Mouse (Mus musculus): ENCODE results near the gene C2cd4b. TPM values are rescaled to one million over a fixed set of nuclear protein-coding genes. Genes with fewer than 3 reads are reported as not detected.
"Not testable (repeated sequence)": the region's sequence is repeated elsewhere in the genome, so short reads cannot be mapped to it uniquely, and the experiment has no call there.

Gene C2cd4b
- polyA plus RNA-seq, 1 experiment from 2014 or later: 2.0 TPM

GRCm38 (mm10) chr9:67733716-67734115 lies 25.5 kb upstream of the C2cd4b start:
- no peak overlapping the region for H3K9ac ChIP-seq (ENCODE audit: low read depth, low read length)
- no peaks in the 10 kb centered on the region for H3K36me3 ChIP-seq (ENCODE audit: control insufficient read depth, insufficient read depth, low read length)
- H3K4me1 ChIP-seq (ENCODE audit: control insufficient read depth, insufficient read depth, low read length): no peaks in the 10 kb centered on the region
- no peak overlapping the region for H3K4me3 ChIP-seq (ENCODE audit: low read depth, low read length)
- H3K9me3 ChIP-seq (replicated peaks; ENCODE audit: control insufficient read depth, low read length): no peaks in the 10 kb centered on the region
- no peak for ATAC-seq (replicated peaks; ENCODE audit: insufficient number of reproducible peaks, low FRiP score, low TSS enrichment)
- no peak overlapping the region for H3K4me2 ChIP-seq
- no peaks in the 10 kb centered on the region for H3K27me3 ChIP-seq (ENCODE audit: control insufficient read depth, insufficient read depth, low read length)
- WGBS (ENCODE audit: insufficient replicate concordance): 93% methylated on average over 15 of the region's 15 CpGs
- no peak overlapping the region for H3K27ac ChIP-seq (ENCODE audit: low read depth, low read length)

- Histone ChIP-seq H3K4me2 (no peak overlapping the region), H3K9me3 (replicated peaks; ENCODE audit: control insufficient read depth, low read length) (no peaks in the 10 kb centered on the region), H3K9ac (ENCODE audit: low read depth, low read length) (no peak overlapping the region), H3K36me3 (ENCODE audit: control insufficient read depth, insufficient read depth, low read length) (no peaks in the 10 kb centered on the region), H3K4me1 (ENCODE audit: control insufficient read depth, insufficient read depth, low read length) (no peaks in the 10 kb centered on the region), H3K27me3 (ENCODE audit: control insufficient read depth, insufficient read depth, low read length) (0 out of 2 replicates have a peak, but pooled peaks cover 2% of the 10 kb centered on the region), H3K4me3 (ENCODE audit: low read depth, low read length) (no peak overlapping the region), H3K27ac (ENCODE audit: low read depth, low read length) (no peak overlapping the region)
- WGBS (ENCODE audit: insufficient replicate concordance): 48% methylated on average over 11 of the region's 11 CpGs
- ATAC-seq (replicated peaks; ENCODE audit: insufficient number of reproducible peaks, low FRiP score, low TSS enrichment): no peak
Observed at GRCm38 (mm10) chr9:67735426-67735825, 23.8 kb upstream of the C2cd4b start.

- H3K9me3 ChIP-seq (replicated peaks; ENCODE audit: control insufficient read depth, low read length): no peaks in the 10 kb centered on the region
- 0 out of 2 replicates have a peak, but pooled peaks cover 2% of the 10 kb centered on the region for H3K27me3 ChIP-seq (ENCODE audit: control insufficient read depth, insufficient read depth, low read length)
- H3K9ac ChIP-seq (ENCODE audit: low read depth, low read length): no peak overlapping the region
- ATAC-seq (replicated peaks; ENCODE audit: insufficient number of reproducible peaks, low FRiP score, low TSS enrichment): no peak
- no peaks in the 10 kb centered on the region for H3K36me3 ChIP-seq (ENCODE audit: control insufficient read depth, insufficient read depth, low read length)
- H3K4me2 ChIP-seq: no peak overlapping the region
- H3K4me3 ChIP-seq (ENCODE audit: low read depth, low read length): no peak overlapping the region
- no peaks in the 10 kb centered on the region for H3K4me1 ChIP-seq (ENCODE audit: control insufficient read depth, insufficient read depth, low read length)
- no peak overlapping the region for H3K27ac ChIP-seq (ENCODE audit: low read depth, low read length)
- 85% methylated on average over 2 of the region's 2 CpGs for WGBS (ENCODE audit: insufficient replicate concordance)
Observed at GRCm38 (mm10) chr9:67741256-67741655, 18.0 kb upstream of the C2cd4b start.

GRCm38 (mm10) chr9:67753411-67754182 lies 5.6 kb upstream of the C2cd4b start:
- no peak for ATAC-seq (replicated peaks; ENCODE audit: insufficient number of reproducible peaks, low FRiP score, low TSS enrichment)
- WGBS (ENCODE audit: insufficient replicate concordance): 77% methylated on average over 16 of the region's 16 CpGs
- no peak overlapping the region for H3K4me3 ChIP-seq (ENCODE audit: low read depth, low read length)
- H3K27ac ChIP-seq (ENCODE audit: low read depth, low read length): no peak overlapping the region
- no peaks in the 10 kb centered on the region for H3K27me3 ChIP-seq (ENCODE audit: control insufficient read depth, insufficient read depth, low read length)
- no peaks in the 10 kb centered on the region for H3K9me3 ChIP-seq (replicated peaks; ENCODE audit: control insufficient read depth, low read length)
- no peak overlapping the region for H3K4me2 ChIP-seq
- H3K36me3 ChIP-seq (ENCODE audit: control insufficient read depth, insufficient read depth, low read length): no peaks in the 10 kb centered on the region
- no peaks in the 10 kb centered on the region; the same call in 1 of the 2 replicates for H3K4me1 ChIP-seq (ENCODE audit: control insufficient read depth, insufficient read depth, low read length)
- no peak overlapping the region for H3K9ac ChIP-seq (ENCODE audit: low read depth, low read length)

- H3K4me1 ChIP-seq (ENCODE audit: control insufficient read depth, insufficient read depth, low read length): no peaks in the 10 kb centered on the region; the same call in 1 of the 2 replicates
- H3K36me3 ChIP-seq (ENCODE audit: control insufficient read depth, insufficient read depth, low read length): no peaks in the 10 kb centered on the region
- no peak overlapping the region for H3K9ac ChIP-seq (ENCODE audit: low read depth, low read length)
- no peak for ATAC-seq (replicated peaks; ENCODE audit: insufficient number of reproducible peaks, low FRiP score, low TSS enrichment)
- H3K4me2 ChIP-seq: no peak overlapping the region
- H3K9me3 ChIP-seq (replicated peaks; ENCODE audit: control insufficient read depth, low read length): no peaks in the 10 kb centered on the region
- no peak overlapping the region for H3K27ac ChIP-seq (ENCODE audit: low read depth, low read length)
- no peak overlapping the region for H3K4me3 ChIP-seq (ENCODE audit: low read depth, low read length)
- H3K27me3 ChIP-seq (ENCODE audit: control insufficient read depth, insufficient read depth, low read length): peaks cover 8% of the 10 kb centered on the region; the same call in 1 of the 2 replicates
- 66% methylated on average over 3 of the region's 3 CpGs for WGBS (ENCODE audit: insufficient replicate concordance)
Observed at GRCm38 (mm10) chr9:67754713-67755112, 4.5 kb upstream of the C2cd4b start.

- Histone ChIP-seq H3K27me3 (ENCODE audit: control insufficient read depth, insufficient read depth, low read length) (peaks cover 17% of the 10 kb centered on the region; the same call in 1 of the 2 replicates), H3K36me3 (ENCODE audit: control insufficient read depth, insufficient read depth, low read length) (no peaks in the 10 kb centered on the region), H3K27ac (ENCODE audit: low read depth, low read length) (no peak overlapping the region), H3K4me2 (peak overlapping the region; percentile 89), H3K4me1 (ENCODE audit: control insufficient read depth, insufficient read depth, low read length) (no peaks in the 10 kb centered on the region), H3K9me3 (replicated peaks; ENCODE audit: control insufficient read depth, low read length) (peaks cover 4% of the 10 kb centered on the region; the same call in 1 of the 2 replicates), H3K4me3 (ENCODE audit: low read depth, low read length) (peak overlapping the region; percentile 66; the same call in 1 of the 2 replicates), H3K9ac (ENCODE audit: low read depth, low read length) (no peak overlapping the region)
- ATAC-seq (replicated peaks; ENCODE audit: insufficient number of reproducible peaks, low FRiP score, low TSS enrichment): no peak
- WGBS (ENCODE audit: insufficient replicate concordance): 5% methylated on average over 9 of the region's 9 CpGs
Observed at GRCm38 (mm10) chr9:67758686-67759085, 551 bp upstream of the C2cd4b start.

DNA sequence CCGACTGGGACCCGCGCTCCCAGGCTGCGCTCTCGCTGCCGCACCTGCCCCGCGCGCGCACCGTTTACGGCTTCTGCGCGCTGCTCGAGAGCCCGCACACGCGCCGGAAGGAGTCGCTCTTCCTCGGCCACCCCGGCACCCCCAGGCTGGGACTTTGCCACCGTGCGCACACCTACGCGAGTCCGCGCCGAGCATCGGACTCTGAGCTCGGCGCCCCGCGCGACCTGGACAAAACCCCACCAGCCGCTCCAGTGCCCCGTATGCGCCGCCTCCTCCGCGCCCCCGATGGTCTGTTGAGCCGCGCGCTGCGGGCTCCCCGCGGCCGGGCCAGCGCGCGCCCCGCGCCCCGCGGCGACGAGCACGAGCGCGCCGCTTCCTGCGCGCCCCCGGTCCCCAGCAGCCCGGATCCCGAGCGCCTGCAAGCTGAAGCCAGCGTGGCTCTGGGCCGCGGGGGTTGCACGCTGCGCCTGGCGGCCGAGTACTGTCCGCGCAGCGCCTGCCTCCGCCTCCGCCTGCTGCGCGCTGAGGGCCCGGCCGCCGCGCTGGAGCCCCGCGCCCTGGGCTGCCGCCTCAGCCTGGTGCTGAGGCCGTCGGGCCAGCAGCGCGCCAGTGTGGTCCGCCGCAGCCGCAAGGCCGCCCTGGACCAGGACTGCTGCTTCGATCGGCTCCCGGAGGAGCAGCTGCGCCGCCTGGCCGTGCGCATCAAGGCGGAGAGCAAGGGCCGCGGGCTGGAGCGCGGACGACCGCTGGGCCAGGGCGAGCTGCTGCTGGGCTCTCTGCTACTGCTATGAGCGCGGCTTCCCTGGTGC lies 923 bp downstream of the C2cd4b start:
- H3K9me3 ChIP-seq (replicated peaks; ENCODE audit: control insufficient read depth, low read length); H3K36me3 ChIP-seq (ENCODE audit: control insufficient read depth, insufficient read depth, low read length); H3K4me1 ChIP-seq (ENCODE audit: control insufficient read depth, insufficient read depth, low read length): not testable (repeated sequence)
- H3K4me3 ChIP-seq (ENCODE audit: low read depth, low read length): peak overlapping the region; percentile 66
- H3K4me2 ChIP-seq: peak overlapping the region; percentile 89
- WGBS (ENCODE audit: insufficient replicate concordance): 1% methylated on average over 69 of the region's 114 CpGs
- ATAC-seq (replicated peaks; ENCODE audit: insufficient number of reproducible peaks, low FRiP score, low TSS enrichment): peak; percentile 61
- peaks cover 18% of the 10 kb centered on the region; the same call in 1 of the 2 replicates for H3K27me3 ChIP-seq (ENCODE audit: control insufficient read depth, insufficient read depth, low read length)
- peak overlapping the region; percentile 69 for H3K9ac ChIP-seq (ENCODE audit: low read depth, low read length)
- peak overlapping the region; percentile 79 for H3K27ac ChIP-seq (ENCODE audit: low read depth, low read length)

- peaks cover 4% of the 10 kb centered on the region; the same call in 1 of the 2 replicates for H3K9me3 ChIP-seq (replicated peaks; ENCODE audit: control insufficient read depth, low read length)
- no peak overlapping the region for H3K27ac ChIP-seq (ENCODE audit: low read depth, low read length)
- no peaks in the 10 kb centered on the region for H3K36me3 ChIP-seq (ENCODE audit: control insufficient read depth, insufficient read depth, low read length)
- WGBS (ENCODE audit: insufficient replicate concordance): 60% methylated on average over 6 of the region's 6 CpGs
- H3K9ac ChIP-seq (ENCODE audit: low read depth, low read length): peak overlapping the region; percentile 69
- no peaks in the 10 kb centered on the region for H3K4me1 ChIP-seq (ENCODE audit: control insufficient read depth, insufficient read depth, low read length)
- peaks cover 18% of the 10 kb centered on the region; the same call in 1 of the 2 replicates for H3K27me3 ChIP-seq (ENCODE audit: control insufficient read depth, insufficient read depth, low read length)
- no peak for ATAC-seq (replicated peaks; ENCODE audit: insufficient number of reproducible peaks, low FRiP score, low TSS enrichment)
- H3K4me2 ChIP-seq: peak overlapping the region; percentile 89
- peak overlapping the region; percentile 66; the same call in 1 of the 2 replicates for H3K4me3 ChIP-seq (ENCODE audit: low read depth, low read length)
Observed at GRCm38 (mm10) chr9:67760991-67761390, 1.8 kb downstream of the C2cd4b start.
